In the genomic region with DNA sequence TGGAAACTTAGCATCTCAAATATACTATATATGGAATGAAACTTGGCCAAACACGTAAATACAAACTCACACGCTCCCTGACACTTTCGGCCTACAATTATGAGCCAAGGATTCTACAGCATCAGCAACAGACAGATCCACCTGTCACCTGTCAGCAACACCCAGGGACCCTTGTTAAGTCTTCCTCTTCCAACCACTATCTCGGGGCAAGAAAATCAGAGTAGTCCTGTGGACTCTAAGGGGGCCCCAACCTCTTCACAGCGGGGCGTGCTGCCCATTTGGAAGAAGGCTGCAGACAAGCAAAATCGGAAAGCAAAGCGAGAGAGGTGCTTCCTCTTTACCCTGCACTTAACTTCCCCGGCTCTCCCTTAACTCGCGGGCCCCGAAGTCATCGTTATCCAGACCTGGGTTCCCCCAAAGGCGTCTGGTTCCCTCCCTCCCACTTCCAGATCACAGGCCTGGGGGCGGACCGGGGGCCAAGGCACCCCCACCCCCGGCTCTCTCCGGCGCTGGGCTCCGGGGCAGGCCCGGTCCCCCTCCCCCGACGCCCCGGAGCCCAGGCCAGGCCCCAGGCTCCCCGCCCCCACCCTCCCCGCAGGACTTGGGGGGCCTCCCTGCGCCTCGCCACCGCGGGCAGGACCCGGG, we compare ENCODE assay signal across 8 mouse cellular contexts. TPM values are rescaled to one million over a fixed set of nuclear protein-coding genes. Genes with fewer than 3 reads are reported as not detected.
DNase-seq lines count a peak whose midpoint lies in the region; ATAC-seq and TF ChIP-seq lines count a peak whose summit lies in the region.

No protein-coding gene starts in this region.

- no peaks in the 10 kb centered on the region for H3K9me3 ChIP-seq in forebrain, embryonic 12.5 days
- no peaks in the 10 kb centered on the region for H3K9me3 ChIP-seq in lung, embryonic 15.5 days

- H3K4me1 ChIP-seq in forebrain, embryonic 12.5 days = peaks cover 17% of the 10 kb centered on the region
- H3K4me1 ChIP-seq in lung, embryonic 15.5 days = peaks cover 23% of the 10 kb centered on the region
- peaks cover 4% of the 10 kb centered on the region; the same call in 1 of the 2 replicates for H3K4me1 ChIP-seq in thymus, adult 2 months (replicated peaks; ENCODE audit: control insufficient read depth, insufficient read depth, low read length)

- DNase-seq in ES-CJ7 (ENCODE audit: low read depth, low spot score) = peak; percentile 12
- peak; percentile 30 for DNase-seq in c-Kit-positive CD71-positive TER-119-negative erythroid progenitor cells, embryonic 14.5 days (ENCODE audit: low read depth)
- peak; percentile 54 to 66 for DNase-seq in heart, postnatal 10 days
- DNase-seq in kidney, postnatal 4 days = peak; percentile 51 to 63
- peak; percentile 59 for DNase-seq in thymus, adult 2 months

- TF ChIP-seq CTCF in thymus, adult 2 months (IDR thresholded peaks at IDR 0.05; ENCODE audit: borderline replicate concordance, control insufficient read depth, extremely low read depth, insufficient read depth, low read length, poor library complexity) = no peak

- intact Hi-C loops in heart, postnatal 10 days (cut with DNase I) = loop anchor here (2.0 to 10.0 kb wide), 3 partner anchors 18 to 270 kb away; partner anchors contain the start of genes Lats1 and Pcmt1

- H3K27ac ChIP-seq in forebrain, embryonic 12.5 days = peak overlapping the region; percentile 99
- H3K27ac ChIP-seq in lung, embryonic 15.5 days = peak overlapping the region; percentile 99
- H3K27ac ChIP-seq in thymus, adult 2 months (ENCODE audit: control insufficient read depth, insufficient read depth, low read length) = peak overlapping the region; percentile 24; the same call in 1 of the 2 replicates

- no peaks in the 10 kb centered on the region for H3K36me3 ChIP-seq in forebrain, embryonic 12.5 days (replicated peaks)
- no peaks in the 10 kb centered on the region for H3K36me3 ChIP-seq in lung, embryonic 15.5 days
- no peaks in the 10 kb centered on the region for H3K36me3 ChIP-seq in thymus, adult 2 months (ENCODE audit: control insufficient read depth, insufficient read depth, low read length)

- H3K9ac ChIP-seq in forebrain, embryonic 12.5 days = peak overlapping the region; percentile 99
- H3K9ac ChIP-seq in lung, embryonic 15.5 days = peak overlapping the region; percentile 98

- H3K27me3 ChIP-seq in forebrain, embryonic 12.5 days = no peaks in the 10 kb centered on the region
- H3K27me3 ChIP-seq in lung, embryonic 15.5 days = no peaks in the 10 kb centered on the region
- H3K27me3 ChIP-seq in thymus, adult 2 months (ENCODE audit: control insufficient read depth, insufficient read depth, low read length) = no peaks in the 10 kb centered on the region

- ATAC-seq in forebrain, embryonic 12.5 days (ENCODE audit: low FRiP score) = no peak; the same call in 1 of the 2 replicates
- peak; percentile 41 for ATAC-seq in lung, embryonic 15.5 days (ENCODE audit: borderline replicate concordance, extremely low read depth, low FRiP score, low TSS enrichment)
- ATAC-seq in neutrophil, adult 5-6 weeks (ENCODE audit: extremely low read depth, insufficient number of reproducible peaks, low FRiP score, poor library complexity, severe bottlenecking) = peak; percentile 55

- no peak for TF ChIP-seq POLR2A in thymus, adult 2 months (IDR thresholded peaks at IDR 0.05; ENCODE audit: control insufficient read depth, extremely low read depth, insufficient read depth, low read length, poor library complexity)

- H3K4me3 ChIP-seq in forebrain, embryonic 12.5 days (replicated peaks) = peak overlapping the region; percentile 99
- H3K4me3 ChIP-seq in lung, embryonic 15.5 days = peak overlapping the region; percentile 91
- peak overlapping the region; percentile 65 for H3K4me3 ChIP-seq in thymus, adult 2 months (ENCODE audit: control insufficient read depth, insufficient read depth, low read length)

- peak overlapping the region; percentile 79 for H3K4me2 ChIP-seq in forebrain, embryonic 12.5 days
- peak overlapping the region; percentile 72 for H3K4me2 ChIP-seq in lung, embryonic 15.5 days

- under 1% methylated on average over 31 of the region's 31 CpGs for WGBS in forebrain, embryonic 12.5 days
- WGBS in lung, embryonic 15.5 days = 1% methylated on average over 18 of the region's 31 CpGs
- WGBS in thymus, adult 2 months = 2% methylated on average over 31 of the region's 31 CpGs

RNA-seq across cellular contexts. Expression of gene Tab2, which starts 0.9 kb away (rescaled TPM):
- 20.5 and 20.9 TPM in 2 replicates for polyA plus RNA-seq in forebrain, embryonic 12.5 days (2016; fragmentation: Nextera tagmentation; extraction: Ambion mirVana)
- 10 to 100 TPM; 54.9 to 55.7 TPM for total RNA-seq in heart, postnatal 10 days (2021)
- polyA plus RNA-seq in lung, embryonic 15.5 days (2015; fragmentation: Nextera tagmentation; extraction: Ambion mirVana) = 18.1 and 18.5 TPM in 2 replicates
- total RNA-seq in neutrophil, adult 5-6 weeks (2017) = 133 and 146 TPM in 2 replicates
- polyA plus RNA-seq in thymus, adult 2 months (2012; rRNA removed) = 75.7 and 78.1 TPM in 2 replicates

Comparison
In these comparisons a context has a peak if more than half of its experiments do, and no peak if none do; other contexts are left out.
1. H3K27ac ChIP-seq: peak in every context shown above with its lines; median percentile 99 in forebrain, embryonic 12.5 days; 99 in lung, embryonic 15.5 days; 24 in thymus, adult 2 months.